Mouse (Mus musculus) small intestine, adult 2 months (tissue): ENCODE measurements around the gene Ppfibp2.

Source experiments
- CTCF ChIP-seq: fragments of 200-500 bp; IDR thresholded peaks from 2 replicates; pipeline ENCODE4 v1.5.1; 2012; ENCODE audit warnings: low read depth, mild to moderate bottlenecking, control low read depth, inconsistent platforms, low read length, moderate library complexity, mixed read lengths; ENCODE audit not compliant: insufficient replicate concordance, insufficient read length; ENCODE audit errors: extremely low read depth
- POLR2A ChIP-seq: fragments of 200-500 bp; IDR thresholded peaks from 2 replicates; pipeline ENCODE4 v1.6.1; 2012; ENCODE audit warnings: low read depth, mild to moderate bottlenecking, control low read depth, inconsistent platforms, low read length, moderate library complexity

DNA sequence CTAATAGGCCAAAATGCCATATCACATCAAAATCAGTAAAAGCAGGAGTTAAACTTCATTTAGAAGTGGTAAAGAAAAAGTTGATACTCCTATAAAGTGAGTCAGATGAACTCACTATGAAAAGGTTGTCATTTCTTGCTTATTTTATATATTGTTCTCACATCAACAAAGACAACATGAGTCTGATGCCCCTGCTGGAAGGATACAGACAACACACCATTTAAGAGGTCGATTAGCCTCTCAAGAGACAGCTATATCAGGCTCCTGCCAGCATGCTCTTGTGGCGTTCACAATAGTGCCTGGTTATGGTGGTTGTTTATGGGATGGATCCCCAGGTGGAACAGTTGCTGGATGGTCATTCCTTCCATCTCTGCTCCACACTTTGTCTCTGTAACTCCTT is 138.2 kb downstream of the Ppfibp2 start:
- TF ChIP-seq CTCF (no peak), POLR2A (no peak)
